Mouse (Mus musculus): ENCODE data around the gene Adam1b.

- no peak; the same call in 1 of the 2 replicates for TF ChIP-seq CTCF (IDR thresholded peaks at IDR 0.05)
- no peak for TF ChIP-seq EP300 (IDR thresholded peaks at IDR 0.05)
These were observed 50.3 kb downstream of the Adam1b start for GRCm38 (mm10) chr5:121452906-121453305.
